Mouse (Mus musculus): ENCODE measurements around the gene Rasl11b. TPM values are rescaled to one million over a fixed set of nuclear protein-coding genes. Genes with fewer than 3 reads are reported as not detected.

Rasl11b gene
- polyA plus RNA-seq, 2 experiments = 102 to 111 TPM

GRCm38 (mm10) chr5:74229775-74230413 lies 34.8 kb downstream of the Rasl11b start:
- Histone ChIP-seq H3K4me2 (replicated peaks; ENCODE audit: low read depth, low read length, severe bottlenecking) (no peak overlapping the region), H3K9ac (ENCODE audit: low read depth, low read length, severe bottlenecking) (no peak overlapping the region), H3K4me1 (ENCODE audit: control insufficient read depth, insufficient read depth, low read length) (0 out of 2 replicates have a peak, but pooled peaks cover 2% of the 10 kb centered on the region), H3K4me3 (replicated peaks; ENCODE audit: low read length) (no peak overlapping the region), H3K9me3 (ENCODE audit: control insufficient read depth, low read length) (no peaks in the 10 kb centered on the region), H3K27me3 (ENCODE audit: control insufficient read depth, insufficient read depth, low read length) (no peaks in the 10 kb centered on the region), H3K36me3 (ENCODE audit: control insufficient read depth, insufficient read depth, low read length) (no peaks in the 10 kb centered on the region), H3K27ac (replicated peaks; ENCODE audit: low read depth, low read length) (no peak overlapping the region)
- ATAC-seq (ENCODE audit: low FRiP score, low read depth) = no peak
- WGBS = 68% methylated on average over 11 of the region's 11 CpGs
- TF ChIP-seq POLR2A (IDR thresholded peaks at IDR 0.05; ENCODE audit: borderline replicate concordance, extremely low read depth, insufficient read depth, insufficient read length) = no peak
- DNase-seq (ENCODE audit: low spot score) = no peak

- no peak overlapping the region for H3K27ac ChIP-seq (replicated peaks; ENCODE audit: low read depth, low read length)
- no peak for ATAC-seq (ENCODE audit: low FRiP score, low read depth)
- no peak for DNase-seq (ENCODE audit: low spot score)
- H3K4me3 ChIP-seq (replicated peaks; ENCODE audit: low read length) = no peak overlapping the region
- no peak for TF ChIP-seq POLR2A (IDR thresholded peaks at IDR 0.05; ENCODE audit: borderline replicate concordance, extremely low read depth, insufficient read depth, insufficient read length)
- 93% methylated on average over 2 of the region's 2 CpGs for WGBS
- no peaks in the 10 kb centered on the region for H3K9me3 ChIP-seq (ENCODE audit: control insufficient read depth, low read length)
- H3K9ac ChIP-seq (ENCODE audit: low read depth, low read length, severe bottlenecking) = no peak overlapping the region
- H3K36me3 ChIP-seq (ENCODE audit: control insufficient read depth, insufficient read depth, low read length) = no peaks in the 10 kb centered on the region
- no peak overlapping the region for H3K4me2 ChIP-seq (replicated peaks; ENCODE audit: low read depth, low read length, severe bottlenecking)
- no peaks in the 10 kb centered on the region for H3K27me3 ChIP-seq (ENCODE audit: control insufficient read depth, insufficient read depth, low read length)
- H3K4me1 ChIP-seq (ENCODE audit: control insufficient read depth, insufficient read depth, low read length) = 0 out of 2 replicates have a peak, but pooled peaks cover 2% of the 10 kb centered on the region
Measured at GRCm38 (mm10) chr5:74230525-74230924, 35.4 kb downstream of the Rasl11b start.

- WGBS = 89% methylated on average over 7 of the region's 7 CpGs
- ATAC-seq (ENCODE audit: low FRiP score, low read depth) (no peak), DNase-seq (ENCODE audit: low spot score) (no peak)
- no peak for TF ChIP-seq POLR2A (IDR thresholded peaks at IDR 0.05; ENCODE audit: borderline replicate concordance, extremely low read depth, insufficient read depth, insufficient read length)
- H3K4me1 ChIP-seq (ENCODE audit: control insufficient read depth, insufficient read depth, low read length) = 0 out of 2 replicates have a peak, but pooled peaks cover 2% of the 10 kb centered on the region
- H3K4me3 ChIP-seq (replicated peaks; ENCODE audit: low read length) = no peak overlapping the region
- H3K27ac ChIP-seq (replicated peaks; ENCODE audit: low read depth, low read length) = no peak overlapping the region
- no peaks in the 10 kb centered on the region for H3K36me3 ChIP-seq (ENCODE audit: control insufficient read depth, insufficient read depth, low read length)
- no peak overlapping the region for H3K9ac ChIP-seq (ENCODE audit: low read depth, low read length, severe bottlenecking)
- H3K4me2 ChIP-seq (replicated peaks; ENCODE audit: low read depth, low read length, severe bottlenecking) = no peak overlapping the region
- no peaks in the 10 kb centered on the region for H3K27me3 ChIP-seq (ENCODE audit: control insufficient read depth, insufficient read depth, low read length)
- H3K9me3 ChIP-seq (ENCODE audit: control insufficient read depth, low read length) = no peaks in the 10 kb centered on the region
Measured at GRCm38 (mm10) chr5:74233808-74234207, 38.7 kb downstream of the Rasl11b start.

GRCm38 (mm10) chr5:74239369-74239768 lies 44.3 kb downstream of the Rasl11b start:
- no peak for DNase-seq (ENCODE audit: low spot score)
- Histone ChIP-seq H3K4me3 (replicated peaks; ENCODE audit: low read length) (no peak overlapping the region), H3K36me3 (ENCODE audit: control insufficient read depth, insufficient read depth, low read length) (no peaks in the 10 kb centered on the region), H3K4me1 (ENCODE audit: control insufficient read depth, insufficient read depth, low read length) (no peaks in the 10 kb centered on the region), H3K27ac (replicated peaks; ENCODE audit: low read depth, low read length) (no peak overlapping the region), H3K27me3 (ENCODE audit: control insufficient read depth, insufficient read depth, low read length) (no peaks in the 10 kb centered on the region), H3K9ac (ENCODE audit: low read depth, low read length, severe bottlenecking) (no peak overlapping the region), H3K9me3 (ENCODE audit: control insufficient read depth, low read length) (no peaks in the 10 kb centered on the region), H3K4me2 (replicated peaks; ENCODE audit: low read depth, low read length, severe bottlenecking) (no peak overlapping the region)
- ATAC-seq (ENCODE audit: low FRiP score, low read depth) = no peak
- WGBS = 92% methylated on average over 1 of the region's 1 CpGs
- no peak for TF ChIP-seq POLR2A (IDR thresholded peaks at IDR 0.05; ENCODE audit: borderline replicate concordance, extremely low read depth, insufficient read depth, insufficient read length)

GRCm38 (mm10) chr5:74240298-74240697 lies 45.2 kb downstream of the Rasl11b start:
- DNase-seq (ENCODE audit: low spot score) = no peak
- H3K27ac ChIP-seq (replicated peaks; ENCODE audit: low read depth, low read length) = no peak overlapping the region

More at GRCm38 (mm10) chr5:74240298-74240697, 45.2 kb downstream of the Rasl11b start:
- H3K36me3 ChIP-seq (ENCODE audit: control insufficient read depth, insufficient read depth, low read length) = no peaks in the 10 kb centered on the region
- H3K27me3 ChIP-seq (ENCODE audit: control insufficient read depth, insufficient read depth, low read length) = no peaks in the 10 kb centered on the region
- 69% methylated on average over 8 of the region's 8 CpGs for WGBS
- H3K4me1 ChIP-seq (ENCODE audit: control insufficient read depth, insufficient read depth, low read length) = no peaks in the 10 kb centered on the region
- H3K4me3 ChIP-seq (replicated peaks; ENCODE audit: low read length) = no peak overlapping the region
- H3K9me3 ChIP-seq (ENCODE audit: control insufficient read depth, low read length) = no peaks in the 10 kb centered on the region
- ATAC-seq (ENCODE audit: low FRiP score, low read depth) = no peak
- H3K9ac ChIP-seq (ENCODE audit: low read depth, low read length, severe bottlenecking) = no peak overlapping the region
- no peak for TF ChIP-seq POLR2A (IDR thresholded peaks at IDR 0.05; ENCODE audit: borderline replicate concordance, extremely low read depth, insufficient read depth, insufficient read length)
- H3K4me2 ChIP-seq (replicated peaks; ENCODE audit: low read depth, low read length, severe bottlenecking) = no peak overlapping the region
